Mouse (Mus musculus) stomach, postnatal 0 days (tissue): Measurements from ENCODE around the gene Ppp2r2c.

ENCODE experiments used
- CTCF ChIP-seq: IDR thresholded peaks from 2 replicates; pipeline ENCODE4 v1.5.1; 2016; ENCODE audit warnings: antibody characterized with exemption, low read depth, mild to moderate bottlenecking, moderate library complexity
- EP300 ChIP-seq: optimal IDR thresholded peaks from 2 replicates; pipeline ENCODE3; 2016; ENCODE audit warnings: antibody characterized with exemption

- TF ChIP-seq EP300 (no peak), CTCF (no peak)
Observed at GRCm38 (mm10) chr5:36996410-36996809, 128.1 kb downstream of the Ppp2r2c start.
